Mouse (Mus musculus): ENCODE data around the gene Cldn13.

GRCm38 (mm10) chr5:134914510-134914909 lies 816 bp downstream of the Cldn13 start:
- no peak for TF ChIP-seq CTCF (conservative IDR thresholded peaks at IDR 0.05; ENCODE audit: low read length)
- no peak for TF ChIP-seq POU5F1 (IDR thresholded peaks at IDR 0.05; ENCODE audit: borderline replicate concordance, low read length)
- TF ChIP-seq NANOG (IDR thresholded peaks at IDR 0.05; ENCODE audit: borderline replicate concordance, low read length), result no peak
